Mouse (Mus musculus): Measurements from ENCODE around the gene Ripk1. TPM values are rescaled to one million over a fixed set of nuclear protein-coding genes. Genes with fewer than 3 reads are reported as not detected.

The Ripk1 gene
- polyA plus RNA-seq, 1 experiment from 2014 or later = 8.2 TPM

- ATAC-seq (ENCODE audit: low FRiP score) = peak; percentile 91
- H3K4me1 ChIP-seq (ENCODE audit: control insufficient read depth, insufficient read depth, low read length) = peaks cover 22% of the 10 kb centered on the region
These were observed 75.5 kb downstream of the Ripk1 start, which contains the start of gene Tubb2a for GRCm38 (mm10) chr13:34077492-34078271. Tubb2a (minus strand) TSS chr13:34078007.

GRCm38 (mm10) chr13:34078500-34079280 lies 76.5 kb downstream of the Ripk1 start:
- H3K36me3 ChIP-seq (ENCODE audit: control insufficient read depth, insufficient read depth, low read length) = no peaks in the 10 kb centered on the region
- peaks cover 18% of the 10 kb centered on the region for H3K4me1 ChIP-seq (ENCODE audit: control insufficient read depth, insufficient read depth, low read length)
- H3K9ac ChIP-seq (ENCODE audit: low read length) = peak overlapping the region; percentile 85
- no peaks in the 10 kb centered on the region for H3K9me3 ChIP-seq (ENCODE audit: control insufficient read depth, low read length)
- H3K27me3 ChIP-seq (ENCODE audit: control insufficient read depth, insufficient read depth, low read length) = no peaks in the 10 kb centered on the region
- H3K4me2 ChIP-seq = peak overlapping the region; percentile 95
- H3K4me3 ChIP-seq (ENCODE audit: low read depth, low read length) = peak overlapping the region; percentile 64; the same call in 1 of the 2 replicates
- WGBS = 45% methylated on average over 16 of the region's 16 CpGs
- DNase-seq (ENCODE audit: low spot score, missing footprints) = peak; percentile 89
- H3K27ac ChIP-seq (ENCODE audit: low read depth, low read length) = no peak overlapping the region
- peak; percentile 23 for ATAC-seq (ENCODE audit: low FRiP score)

More at GRCm38 (mm10) chr13:34077492-34078271, 75.5 kb downstream of the Ripk1 start, which contains the start of gene Tubb2a:
- Histone ChIP-seq H3K4me2 (peak within 1 kb of the TSS; percentile 95), H3K9me3 (ENCODE audit: control insufficient read depth, low read length) (no peaks in the 10 kb centered on the region), H3K4me3 (ENCODE audit: low read depth, low read length) (peak within 1 kb of the TSS; percentile 64), H3K9ac (ENCODE audit: low read length) (peak within 1 kb of the TSS; percentile 85), H3K27ac (ENCODE audit: low read depth, low read length) (peak within 1 kb of the TSS; percentile 68), H3K36me3 (ENCODE audit: control insufficient read depth, insufficient read depth, low read length) (no peaks in the 10 kb centered on the region), H3K27me3 (ENCODE audit: control insufficient read depth, insufficient read depth, low read length) (no peaks in the 10 kb centered on the region)
- peak; percentile 98 for DNase-seq (ENCODE audit: low spot score, missing footprints)
- 1% methylated on average over 36 of the region's 45 CpGs for WGBS

GRCm38 (mm10) chr13:34079801-34080200 lies 77.6 kb downstream of the Ripk1 start:
- WGBS = 86% methylated on average over 3 of the region's 3 CpGs
- no peak overlapping the region for H3K27ac ChIP-seq (ENCODE audit: low read depth, low read length)

GRCm38 (mm10) chr13:34081926-34082325 lies 79.8 kb downstream of the Ripk1 start:
- no peak overlapping the region for H3K9ac ChIP-seq (ENCODE audit: low read length)
- H3K9me3 ChIP-seq (ENCODE audit: control insufficient read depth, low read length) = no peaks in the 10 kb centered on the region
- no peaks in the 10 kb centered on the region for H3K36me3 ChIP-seq (ENCODE audit: control insufficient read depth, insufficient read depth, low read length)
- peaks cover 6% of the 10 kb centered on the region for H3K4me1 ChIP-seq (ENCODE audit: control insufficient read depth, insufficient read depth, low read length)
- H3K27me3 ChIP-seq (ENCODE audit: control insufficient read depth, insufficient read depth, low read length) = no peaks in the 10 kb centered on the region
- H3K4me3 ChIP-seq (ENCODE audit: low read depth, low read length) = no peak overlapping the region
- 72% methylated on average over 4 of the region's 4 CpGs for WGBS
- ATAC-seq (ENCODE audit: low FRiP score) (no peak), DNase-seq (ENCODE audit: low spot score, missing footprints) (peak; percentile 75)
- no peak overlapping the region for H3K4me2 ChIP-seq
- no peak overlapping the region for H3K27ac ChIP-seq (ENCODE audit: low read depth, low read length)

More at GRCm38 (mm10) chr13:34079801-34080200, 77.6 kb downstream of the Ripk1 start:
- no peaks in the 10 kb centered on the region for H3K27me3 ChIP-seq (ENCODE audit: control insufficient read depth, insufficient read depth, low read length)
- no peak overlapping the region for H3K9ac ChIP-seq (ENCODE audit: low read length)
- H3K4me3 ChIP-seq (ENCODE audit: low read depth, low read length) = no peak overlapping the region
- H3K4me1 ChIP-seq (ENCODE audit: control insufficient read depth, insufficient read depth, low read length) = peaks cover 18% of the 10 kb centered on the region
- DNase-seq (ENCODE audit: low spot score, missing footprints) (no peak), ATAC-seq (ENCODE audit: low FRiP score) (no peak)
- H3K4me2 ChIP-seq = no peak overlapping the region
- no peaks in the 10 kb centered on the region for H3K36me3 ChIP-seq (ENCODE audit: control insufficient read depth, insufficient read depth, low read length)
- H3K9me3 ChIP-seq (ENCODE audit: control insufficient read depth, low read length) = no peaks in the 10 kb centered on the region

- Histone ChIP-seq H3K4me3 (ENCODE audit: low read depth, low read length) (no peak overlapping the region), H3K9me3 (ENCODE audit: control insufficient read depth, low read length) (no peaks in the 10 kb centered on the region), H3K9ac (ENCODE audit: low read length) (no peak overlapping the region), H3K4me2 (no peak overlapping the region), H3K4me1 (ENCODE audit: control insufficient read depth, insufficient read depth, low read length) (peaks cover 18% of the 10 kb centered on the region), H3K36me3 (ENCODE audit: control insufficient read depth, insufficient read depth, low read length) (no peaks in the 10 kb centered on the region), H3K27me3 (ENCODE audit: control insufficient read depth, insufficient read depth, low read length) (no peaks in the 10 kb centered on the region), H3K27ac (ENCODE audit: low read depth, low read length) (no peak overlapping the region)
- DNase-seq (ENCODE audit: low spot score, missing footprints) (no peak), ATAC-seq (ENCODE audit: low FRiP score) (no peak)
- WGBS = 80% methylated on average over 9 of the region's 9 CpGs
These were observed 82.0 kb downstream of the Ripk1 start for GRCm38 (mm10) chr13:34084026-34084750.

Other genes starting within 250 kb of the Ripk1 start
- gene Serpinb6e, start 159.0 kb upstream of the Ripk1 start, polyA plus RNA-seq (2014; fragmentation: Nextera tagmentation; extraction: Ambion mirVana) = not detected in 2 replicates
- 0.29 TPM in 1 of 2 replicates, not detected in the other for gene Serpinb6c, start 96.7 kb upstream of the Ripk1 start, polyA plus RNA-seq (2014; fragmentation: Nextera tagmentation; extraction: Ambion mirVana)
- gene Nqo2, start 37.7 kb upstream of the Ripk1 start, polyA plus RNA-seq (2014; fragmentation: Nextera tagmentation; extraction: Ambion mirVana) = 18.7 and 19.4 TPM in 2 replicates
- 35.7 and 36.1 TPM in 2 replicates for gene Serpinb6a, start 431 bp downstream of the Ripk1 start, polyA plus RNA-seq (2014; fragmentation: Nextera tagmentation; extraction: Ambion mirVana)
- gene Bphl, start 35.2 kb downstream of the Ripk1 start, polyA plus RNA-seq (2014; fragmentation: Nextera tagmentation; extraction: Ambion mirVana) = 32.5 and 35.2 TPM in 2 replicates
- gene Tubb2a, start 75.6 kb downstream of the Ripk1 start, polyA plus RNA-seq (2014; fragmentation: Nextera tagmentation; extraction: Ambion mirVana) = 398 and 417 TPM in 2 replicates
- gene Tubb2b, start 128.1 kb downstream of the Ripk1 start, polyA plus RNA-seq (2014; fragmentation: Nextera tagmentation; extraction: Ambion mirVana) = 307 and 321 TPM in 2 replicates
- 115 and 120 TPM in 2 replicates for gene Psmg4, start 160.6 kb downstream of the Ripk1 start, polyA plus RNA-seq (2014; fragmentation: Nextera tagmentation; extraction: Ambion mirVana)